Mouse (Mus musculus) hindbrain, embryonic 15.5 days (tissue): ENCODE measurements around the gene Col27a1. TPM values are rescaled to one million over a fixed set of nuclear protein-coding genes. Genes with fewer than 3 reads are reported as not detected.

Experiments
- ATAC-seq: fragments of 200-750 bp; cut with Nextera tagmentation; 2 replicates; pipeline ENCODE4 v1.8.0; 2017; ENCODE audit warnings: low read depth, moderate number of reproducible peaks, moderate TSS enrichment; ENCODE audit not compliant: low FRiP score
- H3K27ac ChIP-seq: fragments of 300-500 bp; sonication (generic); replicated peaks from 2 replicates; pipeline ENCODE4 v1.5.1; 2015; ENCODE audit warnings: mild to moderate bottlenecking, inconsistent platforms
- H3K27me3 ChIP-seq: fragments of 300-500 bp; sonication (generic); 2 replicates; pipeline ENCODE4 v1.6.1; 2015; ENCODE audit warnings: control low read depth, inconsistent platforms
- H3K36me3 ChIP-seq: fragments of 300-500 bp; sonication (generic); 2 replicates; pipeline ENCODE4 v1.6.1; 2015; ENCODE audit warnings: control low read depth, inconsistent platforms
- H3K4me1 ChIP-seq: fragments of 300-500 bp; sonication (generic); replicated peaks from 2 replicates; pipeline ENCODE4 v1.6.1; 2015; ENCODE audit warnings: control low read depth, inconsistent platforms
- H3K4me2 ChIP-seq: fragments of 300-500 bp; sonication (generic); 2 replicates; pipeline ENCODE4 v1.6.1; 2015; ENCODE audit warnings: moderate library complexity, mild to moderate bottlenecking, inconsistent platforms
- H3K4me3 ChIP-seq: fragments of 300-500 bp; sonication (generic); 2 replicates; pipeline ENCODE4 v1.5.1; 2015; ENCODE audit warnings: mild to moderate bottlenecking, inconsistent platforms
- H3K9ac ChIP-seq: fragments of 300-500 bp; sonication (generic); 2 replicates; pipeline ENCODE4 v1.6.1; 2015; ENCODE audit warnings: inconsistent platforms
- H3K9me3 ChIP-seq: fragments of 300-500 bp; sonication (generic); 2 replicates; pipeline ENCODE4 v1.6.1; 2016; ENCODE audit warnings: control low read depth, inconsistent platforms
- WGBS: fragments of 180-500 bp; shearing (Covaris S2); methylation state at CpG from one replicate; pipeline ENCODE4 v1.1.7; 2015; 5-methylcytosine and 5-hydroxymethylcytosine counted together
- polyA plus RNA-seq: library from polyadenylated mRNA; unstranded; fragments of >200 nt; fragmentation: Nextera tagmentation; extraction: Ambion mirVana; gene quantifications from 2 replicates; pipeline ENCODE4 v1.2.1, GENCODE M21; 2015

Col27a1 gene
- polyA plus RNA-seq, 1 experiment from 2014 or later, result 3.3 TPM

GRCm38 (mm10) chr4:63247991-63248390, 34.2 kb downstream of the Col27a1 start:
- ATAC-seq, result no peak
- Histone ChIP-seq H3K9ac (no peak overlapping the region), H3K27ac (no peak overlapping the region), H3K4me3 (no peak overlapping the region), H3K4me2 (no peak overlapping the region), H3K27me3 (no peaks in the 10 kb centered on the region), H3K9me3 (no peaks in the 10 kb centered on the region), H3K36me3 (no peaks in the 10 kb centered on the region), H3K4me1 (0 out of 2 replicates have a peak, but pooled peaks cover 4% of the 10 kb centered on the region)

- 65% methylated on average over 6 of the region's 6 CpGs for WGBS
- ATAC-seq, result no peak
- H3K9me3 ChIP-seq, result no peaks in the 10 kb centered on the region
- H3K36me3 ChIP-seq, result no peaks in the 10 kb centered on the region
- no peak overlapping the region for H3K27ac ChIP-seq
- no peak overlapping the region for H3K9ac ChIP-seq
- H3K27me3 ChIP-seq, result no peaks in the 10 kb centered on the region
- no peak overlapping the region for H3K4me2 ChIP-seq
- 0 out of 2 replicates have a peak, but pooled peaks cover 4% of the 10 kb centered on the region for H3K4me1 ChIP-seq
- H3K4me3 ChIP-seq, result no peak overlapping the region
Observed at GRCm38 (mm10) chr4:63248951-63249350, 35.1 kb downstream of the Col27a1 start.

DNA sequence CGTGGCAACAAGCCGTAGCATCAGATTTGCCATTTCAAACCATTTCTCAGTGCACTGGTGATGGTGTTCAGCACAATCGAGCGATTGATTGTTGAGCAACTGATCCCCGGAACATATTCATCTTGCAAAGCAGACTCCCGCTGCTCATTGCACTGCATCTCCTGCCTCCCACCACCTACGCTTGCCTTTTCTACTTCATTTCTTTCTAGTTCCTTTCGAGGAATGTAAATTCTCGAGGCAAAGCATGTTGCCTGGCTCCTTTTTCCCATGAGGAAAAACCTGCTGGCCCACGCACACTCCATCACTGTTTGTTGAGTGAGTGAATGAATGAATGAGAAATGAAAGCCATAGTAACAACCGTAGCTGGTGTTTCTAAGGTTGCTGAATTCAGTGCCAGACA, 38.0 kb downstream of the Col27a1 start:
- WGBS, result 50% methylated on average over 11 of the region's 11 CpGs
- Histone ChIP-seq H3K4me2 (no peak overlapping the region), H3K9me3 (no peaks in the 10 kb centered on the region), H3K27me3 (no peaks in the 10 kb centered on the region), H3K36me3 (no peaks in the 10 kb centered on the region), H3K4me1 (0 out of 2 replicates have a peak, but pooled peaks cover 4% of the 10 kb centered on the region), H3K4me3 (no peak overlapping the region), H3K9ac (no peak overlapping the region), H3K27ac (no peak overlapping the region)
- ATAC-seq, result no peak

DNA sequence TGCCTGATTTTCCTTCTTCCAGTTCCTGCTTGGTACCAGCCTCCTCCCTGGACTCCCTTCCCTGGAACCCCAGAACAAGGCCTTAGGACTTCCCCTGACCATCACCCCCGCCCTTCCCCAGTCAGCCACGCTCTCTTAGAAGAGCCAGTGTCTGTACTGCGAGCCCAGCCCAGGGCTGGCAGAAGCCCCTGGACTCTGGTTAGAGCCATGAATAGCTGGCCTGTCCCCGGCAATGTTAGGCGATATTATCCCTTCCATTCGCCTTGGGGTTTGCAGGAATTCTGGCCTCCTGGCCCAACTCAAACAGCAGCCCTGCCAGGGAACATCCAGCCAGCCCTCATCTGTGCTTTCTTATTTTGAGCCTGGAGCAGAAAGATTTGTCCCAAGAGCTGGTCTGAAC, 39.9 kb downstream of the Col27a1 start:
- Histone ChIP-seq H3K4me2 (no peak overlapping the region), H3K27ac (no peak overlapping the region), H3K4me1 (0 out of 2 replicates have a peak, but pooled peaks cover 4% of the 10 kb centered on the region), H3K9ac (no peak overlapping the region), H3K27me3 (no peaks in the 10 kb centered on the region), H3K36me3 (no peaks in the 10 kb centered on the region), H3K4me3 (no peak overlapping the region), H3K9me3 (no peaks in the 10 kb centered on the region)
- WGBS, result 85% methylated on average over 6 of the region's 6 CpGs
- ATAC-seq, result no peak

DNA sequence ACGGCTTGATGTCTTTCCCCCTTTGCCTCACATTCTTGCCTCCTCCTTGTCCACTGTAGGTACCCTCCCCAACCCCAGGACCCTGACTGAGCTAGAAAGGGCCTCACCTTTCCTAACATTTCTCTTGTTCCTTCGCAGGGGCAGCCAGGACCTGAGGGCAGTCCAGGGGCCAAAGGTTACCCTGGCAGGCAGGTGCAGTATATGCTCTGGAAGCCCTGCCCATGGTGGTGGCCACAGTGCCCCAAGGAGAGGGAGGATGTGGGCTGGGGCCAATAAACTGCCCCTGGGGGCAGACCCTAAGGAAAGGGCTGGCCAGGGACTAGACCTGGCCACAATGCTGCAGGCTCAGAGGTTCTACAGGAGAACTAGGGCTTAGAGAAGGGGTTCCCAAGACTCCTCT, 40.3 kb downstream of the Col27a1 start:
- no peak for ATAC-seq
- Histone ChIP-seq H3K9ac (no peak overlapping the region), H3K4me3 (no peak overlapping the region), H3K4me1 (0 out of 2 replicates have a peak, but pooled peaks cover 4% of the 10 kb centered on the region), H3K27ac (no peak overlapping the region), H3K4me2 (no peak overlapping the region), H3K36me3 (no peaks in the 10 kb centered on the region), H3K27me3 (no peaks in the 10 kb centered on the region), H3K9me3 (no peaks in the 10 kb centered on the region)
- WGBS, result 81% methylated on average over 2 of the region's 2 CpGs

- no peak for ATAC-seq
- Histone ChIP-seq H3K9ac (no peak overlapping the region), H3K4me2 (no peak overlapping the region), H3K27ac (no peak overlapping the region), H3K4me3 (no peak overlapping the region), H3K4me1 (0 out of 2 replicates have a peak, but pooled peaks cover 4% of the 10 kb centered on the region), H3K27me3 (no peaks in the 10 kb centered on the region), H3K36me3 (no peaks in the 10 kb centered on the region), H3K9me3 (no peaks in the 10 kb centered on the region)
- 82% methylated on average over 2 of the region's 2 CpGs for WGBS
Observed at GRCm38 (mm10) chr4:63256371-63256770, 42.6 kb downstream of the Col27a1 start.

- Histone ChIP-seq H3K4me1 (no peaks in the 10 kb centered on the region), H3K9ac (no peak overlapping the region), H3K9me3 (no peaks in the 10 kb centered on the region), H3K4me2 (no peak overlapping the region), H3K27ac (no peak overlapping the region), H3K4me3 (no peak overlapping the region), H3K36me3 (no peaks in the 10 kb centered on the region), H3K27me3 (no peaks in the 10 kb centered on the region)
- WGBS, result 44% methylated on average over 7 of the region's 7 CpGs
- no peak for ATAC-seq
Observed at GRCm38 (mm10) chr4:63257346-63257745, 43.5 kb downstream of the Col27a1 start.

DNA sequence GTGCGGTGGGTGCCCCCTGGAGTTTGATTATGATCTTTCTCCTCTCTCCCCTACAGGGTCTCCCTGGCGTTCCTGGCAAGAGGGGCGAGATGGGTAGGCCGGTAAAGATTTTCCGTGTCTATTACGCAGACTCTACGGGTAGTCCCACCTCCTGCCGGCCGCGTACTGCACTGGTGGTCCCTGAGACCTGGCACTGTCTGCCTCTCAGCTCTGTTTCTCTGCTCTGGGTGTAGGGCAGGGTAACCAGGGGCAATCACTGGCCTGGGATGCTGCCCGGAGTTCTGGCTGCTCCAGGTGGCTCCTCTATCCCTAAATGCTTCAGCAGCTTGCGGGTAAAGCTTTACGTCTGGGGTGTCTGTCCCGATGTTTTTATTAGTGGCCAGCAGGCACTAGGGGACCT, 44.3 kb downstream of the Col27a1 start:
- Histone ChIP-seq H3K4me3 (no peak overlapping the region), H3K4me1 (no peaks in the 10 kb centered on the region), H3K4me2 (no peak overlapping the region), H3K27me3 (no peaks in the 10 kb centered on the region), H3K27ac (no peak overlapping the region), H3K9me3 (no peaks in the 10 kb centered on the region), H3K9ac (no peak overlapping the region), H3K36me3 (no peaks in the 10 kb centered on the region)
- WGBS, result 87% methylated on average over 14 of the region's 14 CpGs
- ATAC-seq, result no peak

DNA sequence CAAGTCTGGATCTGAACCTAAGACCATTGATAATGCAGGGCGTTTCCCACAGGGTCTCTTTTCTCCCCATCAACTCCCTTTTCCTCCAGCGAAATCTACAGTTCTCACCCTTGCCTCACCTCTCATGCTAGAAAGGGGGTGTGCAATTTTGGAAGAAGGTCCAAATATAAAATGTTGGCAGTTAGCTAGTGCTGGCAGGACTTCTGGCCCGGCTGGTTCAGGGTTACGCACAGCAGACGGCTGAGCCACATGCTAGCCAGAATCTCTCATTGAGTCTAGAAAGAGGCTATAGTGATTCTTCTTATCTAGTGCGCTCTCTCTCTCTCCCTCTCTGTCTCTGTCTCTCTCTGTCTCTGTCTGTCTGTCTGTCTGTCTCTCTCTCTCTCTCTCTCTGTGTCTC, 45.3 kb downstream of the Col27a1 start:
- WGBS, result 86% methylated on average over 6 of the region's 6 CpGs
- Histone ChIP-seq H3K9me3 (no peaks in the 10 kb centered on the region), H3K27me3 (no peaks in the 10 kb centered on the region), H3K27ac (no peak overlapping the region), H3K9ac (no peak overlapping the region), H3K4me3 (no peak overlapping the region), H3K4me2 (no peak overlapping the region), H3K36me3 (no peaks in the 10 kb centered on the region), H3K4me1 (no peaks in the 10 kb centered on the region)
- ATAC-seq, result no peak

DNA sequence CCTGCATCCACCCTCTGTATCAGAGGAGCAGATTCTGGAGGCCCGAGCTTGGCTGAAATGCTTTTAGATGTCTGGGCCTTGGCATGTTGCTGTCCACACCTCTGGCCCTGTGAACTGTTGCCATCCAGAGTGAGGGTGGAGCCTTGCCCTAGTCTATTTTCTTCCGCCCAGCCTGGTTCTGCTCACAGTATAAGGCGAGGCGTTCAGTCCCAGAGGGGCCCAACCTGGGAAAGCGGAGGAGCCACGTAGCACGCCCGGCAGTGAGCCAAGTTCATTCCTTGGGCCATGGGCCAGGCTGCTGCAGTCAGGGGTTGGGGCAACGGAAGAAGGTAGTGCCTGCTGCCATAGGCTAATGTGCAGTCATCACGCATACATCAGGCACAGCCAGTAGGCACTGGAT, 46.7 kb downstream of the Col27a1 start:
- Histone ChIP-seq H3K36me3 (no peaks in the 10 kb centered on the region), H3K27ac (no peak overlapping the region), H3K27me3 (no peaks in the 10 kb centered on the region), H3K4me2 (no peak overlapping the region), H3K4me3 (no peak overlapping the region), H3K9me3 (no peaks in the 10 kb centered on the region), H3K4me1 (no peaks in the 10 kb centered on the region), H3K9ac (no peak overlapping the region)
- ATAC-seq, result peak; percentile 25; the same call in 1 of the 2 replicates
- WGBS, result 75% methylated on average over 10 of the region's 10 CpGs

DNA sequence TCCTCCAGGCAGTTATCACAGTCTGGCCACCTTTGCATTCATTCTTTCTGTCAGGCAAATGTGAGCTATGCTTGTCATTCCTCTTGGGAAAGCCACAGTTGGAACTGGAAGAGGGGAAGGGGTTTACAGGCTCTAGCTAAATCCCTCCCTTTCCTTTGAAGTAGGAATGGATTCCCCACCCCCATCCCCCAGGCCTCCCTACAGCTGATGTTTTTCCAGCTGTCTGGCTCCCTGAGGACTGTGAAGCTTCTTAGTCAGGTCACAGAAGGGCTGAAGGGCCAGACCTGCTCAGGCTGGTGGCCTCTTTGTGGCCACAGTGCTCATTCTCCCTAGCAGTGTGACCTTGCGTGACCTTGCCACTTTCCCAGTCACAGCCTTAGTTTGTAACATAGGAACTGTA, 49.1 kb downstream of the Col27a1 start:
- Histone ChIP-seq H3K27ac (no peak overlapping the region), H3K9me3 (no peaks in the 10 kb centered on the region), H3K36me3 (no peaks in the 10 kb centered on the region), H3K9ac (no peak overlapping the region), H3K4me1 (no peaks in the 10 kb centered on the region), H3K27me3 (no peaks in the 10 kb centered on the region), H3K4me2 (no peak overlapping the region), H3K4me3 (no peak overlapping the region)
- 68% methylated on average over 1 of the region's 1 CpGs for WGBS
- ATAC-seq, result no peak

DNA sequence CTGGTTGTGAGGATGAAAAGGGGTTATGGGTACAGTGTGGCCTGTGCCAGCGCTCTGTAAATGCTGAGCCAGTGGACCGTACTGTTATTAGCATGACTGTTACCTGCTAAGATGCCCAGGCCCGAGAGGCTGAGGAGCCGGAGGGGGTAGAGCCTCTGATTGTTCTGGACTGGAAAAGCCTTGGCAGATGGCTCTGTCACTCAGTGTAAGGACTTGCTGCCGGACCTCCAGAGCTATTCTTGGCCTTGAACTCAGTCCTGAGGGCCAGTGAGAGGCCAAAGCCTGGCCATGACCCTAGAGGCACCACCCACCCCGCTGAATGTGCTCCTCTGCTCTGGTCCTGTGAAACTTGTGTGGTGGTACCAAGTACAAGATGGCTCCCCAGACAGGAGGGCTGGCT, 52.5 kb downstream of the Col27a1 start:
- WGBS, result 89% methylated on average over 6 of the region's 6 CpGs
- ATAC-seq, result no peak
- H3K9ac ChIP-seq, result no peak overlapping the region

GRCm38 (mm10) chr4:63267121-63267520, 53.3 kb downstream of the Col27a1 start:
- no peak overlapping the region for H3K27ac ChIP-seq
- WGBS, result 93% methylated on average over 4 of the region's 4 CpGs

More for the DNA sequence above, 52.5 kb downstream of the Col27a1 start:
- H3K4me2 ChIP-seq, result no peak overlapping the region
- no peak overlapping the region for H3K27ac ChIP-seq
- no peaks in the 10 kb centered on the region for H3K9me3 ChIP-seq
- no peaks in the 10 kb centered on the region for H3K4me1 ChIP-seq
- H3K36me3 ChIP-seq, result no peaks in the 10 kb centered on the region
- H3K27me3 ChIP-seq, result no peaks in the 10 kb centered on the region
- H3K4me3 ChIP-seq, result no peak overlapping the region

More at GRCm38 (mm10) chr4:63267121-63267520, 53.3 kb downstream of the Col27a1 start:
- H3K36me3 ChIP-seq, result no peaks in the 10 kb centered on the region
- H3K27me3 ChIP-seq, result no peaks in the 10 kb centered on the region
- no peak overlapping the region for H3K4me3 ChIP-seq
- H3K4me2 ChIP-seq, result no peak overlapping the region
- H3K9ac ChIP-seq, result no peak overlapping the region
- no peaks in the 10 kb centered on the region for H3K9me3 ChIP-seq
- no peak for ATAC-seq
- H3K4me1 ChIP-seq, result no peaks in the 10 kb centered on the region
